Mouse (Mus musculus): Measurements from ENCODE around the gene Gm6169.
"Not testable (repeated sequence)": the region's sequence is repeated elsewhere in the genome, so short reads cannot be mapped to it uniquely, and the experiment has no call there.

Gene Gm6169

GRCm38 (mm10) chr13:97070931-97071625 is 28.0 kb downstream of the Gm6169 start:
- no peak for DNase-seq (ENCODE audit: low read depth in 1 of 2, low spot score in 2 of 2)

GRCm38 (mm10) chr13:97068151-97068550 is 30.9 kb downstream of the Gm6169 start:
- no peak for DNase-seq (ENCODE audit: low read depth in 1 of 2, low spot score in 2 of 2)

GRCm38 (mm10) chr13:97067691-97068090 is 31.3 kb downstream of the Gm6169 start:
- no peak for DNase-seq (ENCODE audit: low read depth in 1 of 2, low spot score in 2 of 2)

- DNase-seq (ENCODE audit: low read depth in 1 of 2, low spot score in 2 of 2) = no peak
Measured at GRCm38 (mm10) chr13:97066649-97067550, 32.1 kb downstream of the Gm6169 start, which contains the start of gene Fam169a. TSS of gene Fam169a (plus strand) at chr13:97067286.

- not testable (repeated sequence) for DNase-seq (ENCODE audit: low read depth in 1 of 2, low spot score in 2 of 2)
Measured at GRCm38 (mm10) chr13:97064844-97065621, 34.0 kb downstream of the Gm6169 start.

GRCm38 (mm10) chr13:97064413-97064812 is 34.6 kb downstream of the Gm6169 start:
- DNase-seq (ENCODE audit: low read depth in 1 of 2, low spot score in 2 of 2) = no peak

- no peak for DNase-seq (ENCODE audit: low read depth in 1 of 2, low spot score in 2 of 2)
Measured at GRCm38 (mm10) chr13:97063431-97063830, 35.6 kb downstream of the Gm6169 start.

- DNase-seq (ENCODE audit: low read depth in 1 of 2, low spot score in 2 of 2) = no peak
Measured at GRCm38 (mm10) chr13:97062151-97062550, 36.9 kb downstream of the Gm6169 start.

- no peak for DNase-seq (ENCODE audit: low read depth in 1 of 2, low spot score in 2 of 2)
Measured at GRCm38 (mm10) chr13:97060331-97060730, 38.7 kb downstream of the Gm6169 start.

GRCm38 (mm10) chr13:97059746-97060145 is 39.3 kb downstream of the Gm6169 start:
- DNase-seq (ENCODE audit: low read depth in 1 of 2, low spot score in 2 of 2) = no peak

GRCm38 (mm10) chr13:97057817-97058216 is 41.2 kb downstream of the Gm6169 start:
- DNase-seq (ENCODE audit: low read depth in 1 of 2, low spot score in 2 of 2) = no peak

- no peak for DNase-seq (ENCODE audit: low read depth in 1 of 2, low spot score in 2 of 2)
Measured at GRCm38 (mm10) chr13:97053844-97054243, 45.2 kb downstream of the Gm6169 start.

- DNase-seq (ENCODE audit: low read depth in 1 of 2, low spot score in 2 of 2) = no peak
Measured at GRCm38 (mm10) chr13:97052667-97053066, 46.4 kb downstream of the Gm6169 start.

GRCm38 (mm10) chr13:97051158-97051557 is 47.9 kb downstream of the Gm6169 start:
- no peak for DNase-seq (ENCODE audit: low read depth in 1 of 2, low spot score in 2 of 2)

Data from monocyte, adult 2 months (primary cell).